Mouse (Mus musculus) induced T-regulatory cell, adult 2 months (primary cell): ENCODE data around the gene Slco4c1.

ENCODE experiments used
- DNase-seq: peaks from one replicate; pipeline ENCODE4 v3.0.0-alpha.2; 2012; ENCODE audit warnings: low read depth

Gene Slco4c1

DNA sequence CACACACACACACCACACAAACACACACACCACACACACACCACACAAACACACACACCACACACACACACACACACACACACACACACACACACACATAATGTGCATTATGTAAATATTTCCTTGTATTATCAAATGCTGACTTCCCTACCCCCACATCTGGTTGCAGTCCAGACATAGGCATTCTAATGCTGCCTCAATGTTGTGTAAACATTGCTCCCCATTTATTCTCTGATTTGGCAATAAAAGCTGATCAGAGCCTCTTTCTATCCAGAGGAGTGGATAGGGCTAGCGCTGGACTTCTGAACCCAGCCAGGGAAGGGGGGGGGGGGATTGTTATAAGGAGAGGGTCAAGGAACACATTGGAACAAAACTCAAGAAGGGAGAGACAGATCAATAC is 101.7 kb downstream of the Slco4c1 start:
- DNase-seq = no peak

GRCm38 (mm10) chr1:96768264-96768663 is 103.7 kb downstream of the Slco4c1 start:
- no peak for DNase-seq

GRCm38 (mm10) chr1:96766535-96766934 is 105.4 kb downstream of the Slco4c1 start:
- no peak for DNase-seq
